Mouse (Mus musculus) kidney, adult 2 months (tissue): Measurements from ENCODE around the gene Ptprm.

Source experiments
- CTCF ChIP-seq: fragments of 200-500 bp; conservative IDR thresholded peaks from 2 replicates; pipeline ENCODE4 v1.5.1; 2011; ENCODE audit warnings: low read depth, mild to moderate bottlenecking, control low read depth, low read length, moderate library complexity, mixed read lengths; ENCODE audit not compliant: insufficient read depth, insufficient read length
- POLR2A ChIP-seq: fragments of 200-500 bp; IDR thresholded peaks from one replicate; pipeline ENCODE4 v1.6.1; 2011; ENCODE audit warnings: low read depth, low read length, control low read depth

DNA sequence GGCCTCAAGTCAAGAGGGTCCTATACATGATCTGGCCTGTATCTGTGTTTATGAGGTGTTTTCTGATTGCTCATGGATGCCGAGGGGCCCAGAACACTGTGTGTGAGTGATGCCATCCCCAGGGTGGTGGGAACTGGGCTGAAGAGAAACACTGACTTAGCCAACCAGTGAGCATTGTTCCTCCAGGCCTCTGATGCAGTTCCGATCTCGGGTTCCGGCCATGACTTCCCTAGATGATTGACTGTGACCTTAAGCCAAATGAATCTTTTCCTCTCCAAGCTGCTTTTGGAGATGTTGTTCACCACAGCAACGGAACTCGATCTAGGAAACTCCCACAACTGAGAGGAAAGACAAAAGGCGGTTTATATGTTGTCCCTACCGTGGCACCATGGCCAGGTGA is 9.1 kb downstream of the Ptprm start:
- TF ChIP-seq CTCF, result no peak
- TF ChIP-seq POLR2A, result no peak
